In genomic region chr14:99499502-99500266, GRCm38 (mm10) we compare ENCODE assay signal across 10 mouse cellular contexts.
"Had no signal": no experiment of that assay in that cellular context is flagged by ENCODE, and none has a peak within 500 bp of the region (broad histone marks: within the 10 kb centered on the region; RNA-seq: fewer than 3 reads in every experiment).

No protein-coding gene starts in this region.

- H3K4me1 ChIP-seq: kidney, embryonic 15.5 days; midbrain, embryonic 10.5 days; neural tube, embryonic 13.5 days had no signal

- H3K4me3 ChIP-seq: kidney, embryonic 15.5 days; midbrain, embryonic 10.5 days; neural tube, embryonic 13.5 days had no signal

- DNase-seq: kidney, adult 2 months; kidney, postnatal 25 days; lung, adult 18-20 months; midbrain, embryonic 14.5 days; right cerebral cortex, postnatal 14 days; thymus, postnatal 4 days had no signal

- H3K27ac ChIP-seq: kidney, embryonic 15.5 days; liver, embryonic 14.5 days; midbrain, embryonic 10.5 days; neural tube, embryonic 13.5 days had no signal
